Mouse (Mus musculus) intestine, postnatal 0 days (tissue): Measurements from ENCODE around the gene Kcnk7. TPM values are rescaled to one million over a fixed set of nuclear protein-coding genes. Genes with fewer than 3 reads are reported as not detected.

Source experiments
- ATAC-seq: fragments of 200-750 bp; cut with Nextera tagmentation; 2 replicates; pipeline ENCODE4 v1.8.0; 2017; ENCODE audit warnings: mild to moderate bottlenecking, moderate TSS enrichment, moderate library complexity
- H3K27ac ChIP-seq: fragments of 300-500 bp; sonication (generic); 2 replicates; pipeline ENCODE4 v1.5.1; 2014; ENCODE audit warnings: mild to moderate bottlenecking, low read depth, low read length, moderate library complexity
- H3K27me3 ChIP-seq: fragments of 300-500 bp; sonication (generic); replicated peaks from 2 replicates; pipeline ENCODE4 v1.6.1; 2014; ENCODE audit warnings: low read length, mixed read lengths; ENCODE audit not compliant: control insufficient read depth, insufficient read depth
- H3K36me3 ChIP-seq: fragments of 300-500 bp; sonication (generic); 2 replicates; pipeline ENCODE4 v1.6.1; 2014; ENCODE audit warnings: mild to moderate bottlenecking, moderate library complexity; ENCODE audit not compliant: control insufficient read depth, insufficient read depth
- H3K4me1 ChIP-seq: fragments of 300-500 bp; sonication (generic); replicated peaks from 2 replicates; pipeline ENCODE4 v1.6.1; 2014; ENCODE audit warnings: antibody characterized with exemption, low read length, mixed read lengths; ENCODE audit not compliant: control insufficient read depth, insufficient read depth
- H3K4me2 ChIP-seq: fragments of 300-500 bp; sonication (generic); replicated peaks from 2 replicates; pipeline ENCODE4 v1.6.1; 2014; ENCODE audit warnings: low read depth, mild to moderate bottlenecking, moderate library complexity
- H3K4me3 ChIP-seq: fragments of 300-500 bp; sonication (generic); 2 replicates; pipeline ENCODE4 v1.5.1; 2014; ENCODE audit warnings: low read depth, low read length
- H3K9ac ChIP-seq: fragments of 300-500 bp; sonication (generic); 2 replicates; pipeline ENCODE4 v1.6.1; 2014; ENCODE audit warnings: mild to moderate bottlenecking, low read depth, low read length
- H3K9me3 ChIP-seq: fragments of 300-500 bp; sonication (generic); 2 replicates; pipeline ENCODE4 v1.6.1; 2016; ENCODE audit warnings: mixed run types; ENCODE audit not compliant: control insufficient read depth
- CTCF ChIP-seq: sonication (generic); IDR thresholded peaks from 2 replicates; pipeline ENCODE4 v1.5.1; 2016; ENCODE audit warnings: low read depth, mild to moderate bottlenecking, control low read depth, antibody characterized with exemption, moderate library complexity
- WGBS: fragments of 180-500 bp; shearing (Covaris S2); extraction: QIAGEN DNeasy Blood & Tissue Kit; methylation state at CpG from one replicate; pipeline ENCODE4 v1.1.7; 2014; 5-methylcytosine and 5-hydroxymethylcytosine counted together
- microRNA-seq: library from miRNA; unstranded; fragments of <30 nt; microRNA quantifications from one replicate; pipeline ENCODE4, GENCODE M21; 2016
- polyA plus RNA-seq: library from polyadenylated mRNA; unstranded; fragments of >200 nt; fragmentation: Nextera tagmentation; extraction: Ambion mirVana; gene quantifications from 2 replicates; pipeline ENCODE4 v1.2.1, GENCODE M21; 2015

Kcnk7 gene
- polyA plus RNA-seq, 1 experiment from 2014 or later, result 0.21 TPM

DNA sequence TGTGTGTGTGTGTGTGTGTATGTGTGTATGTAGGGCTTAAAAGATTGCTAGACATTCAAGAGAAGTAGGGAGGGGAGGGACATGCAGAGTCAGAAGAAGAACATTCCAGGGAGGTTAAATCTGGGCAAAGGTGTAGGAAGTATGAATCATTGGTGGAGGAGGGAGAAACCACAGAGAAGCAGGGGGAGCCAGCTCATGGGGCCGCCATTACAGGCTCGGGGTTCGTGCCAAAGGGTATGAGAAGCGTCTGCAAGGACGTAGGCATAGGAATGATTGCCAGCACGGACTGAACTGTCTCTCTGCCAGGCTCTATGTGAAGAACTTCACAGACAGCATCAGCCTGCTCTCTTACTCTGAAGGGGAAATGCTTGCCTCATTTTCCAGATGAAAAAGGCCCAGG is 45.3 kb downstream of the Kcnk7 start:
- WGBS, result 82% methylated on average over 6 of the region's 6 CpGs
- TF ChIP-seq CTCF, result no peak

DNA sequence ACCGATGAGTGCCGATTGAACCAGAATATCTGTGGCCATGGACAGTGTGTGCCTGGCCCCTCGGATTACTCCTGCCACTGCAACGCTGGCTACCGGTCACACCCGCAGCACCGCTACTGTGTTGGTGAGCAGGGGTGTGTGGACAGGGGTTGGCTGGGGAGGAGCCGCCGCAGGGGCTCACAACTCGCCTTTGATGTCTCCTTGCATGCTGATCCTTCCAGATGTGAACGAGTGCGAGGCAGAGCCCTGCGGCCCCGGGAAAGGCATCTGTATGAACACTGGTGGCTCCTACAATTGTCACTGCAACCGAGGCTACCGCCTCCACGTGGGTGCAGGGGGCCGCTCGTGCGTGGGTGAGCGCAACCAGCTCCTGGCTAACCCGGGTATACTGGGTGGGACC is 46.8 kb downstream of the Kcnk7 start:
- Histone ChIP-seq H3K4me2 (no peak overlapping the region), H3K4me3 (no peak overlapping the region), H3K9ac (no peak overlapping the region), H3K27me3 (peaks cover 7% of the 10 kb centered on the region; the same call in 1 of the 2 replicates), H3K27ac (no peak overlapping the region), H3K9me3 (no peaks in the 10 kb centered on the region), H3K36me3 (0 out of 2 replicates have a peak, but pooled peaks cover 6% of the 10 kb centered on the region), H3K4me1 (0 out of 2 replicates have a peak, but pooled peaks cover 2% of the 10 kb centered on the region)
- no peak for TF ChIP-seq CTCF
- no peak for ATAC-seq
- WGBS, result 36% methylated on average over 22 of the region's 22 CpGs

More for the DNA sequence above, 45.3 kb downstream of the Kcnk7 start:
- 0 out of 2 replicates have a peak, but pooled peaks cover 6% of the 10 kb centered on the region for H3K4me1 ChIP-seq
- H3K4me2 ChIP-seq, result no peak overlapping the region
- H3K9me3 ChIP-seq, result no peaks in the 10 kb centered on the region
- H3K27me3 ChIP-seq, result peaks cover 7% of the 10 kb centered on the region; the same call in 1 of the 2 replicates
- no peak overlapping the region for H3K4me3 ChIP-seq
- ATAC-seq, result no peak
- H3K9ac ChIP-seq, result no peak overlapping the region
- H3K27ac ChIP-seq, result no peak overlapping the region
- peaks cover 9% of the 10 kb centered on the region; the same call in 1 of the 2 replicates for H3K36me3 ChIP-seq

DNA sequence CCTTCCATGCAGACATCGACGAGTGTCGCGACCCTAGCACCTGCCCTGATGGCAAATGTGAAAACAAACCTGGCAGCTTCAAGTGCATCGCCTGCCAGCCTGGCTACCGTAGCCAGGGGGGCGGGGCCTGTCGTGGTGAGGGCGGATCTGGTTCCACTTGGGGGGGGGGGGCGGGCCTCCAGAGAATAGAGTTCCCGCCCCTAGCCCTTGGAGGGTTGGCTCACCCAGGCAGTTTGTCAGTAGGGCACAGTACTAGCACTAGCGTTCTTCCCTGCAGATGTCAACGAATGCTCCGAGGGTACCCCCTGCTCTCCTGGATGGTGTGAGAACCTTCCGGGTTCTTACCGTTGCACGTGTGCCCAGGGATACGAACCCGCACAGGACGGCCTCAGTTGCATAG is 47.6 kb downstream of the Kcnk7 start:
- peaks cover 14% of the 10 kb centered on the region; the same call in 1 of the 2 replicates for H3K27me3 ChIP-seq
- H3K4me3 ChIP-seq, result no peak overlapping the region
- H3K4me2 ChIP-seq, result no peak overlapping the region
- H3K9ac ChIP-seq, result no peak overlapping the region
- WGBS, result 24% methylated on average over 20 of the region's 20 CpGs
- H3K36me3 ChIP-seq, result peaks cover 11% of the 10 kb centered on the region; the same call in 1 of the 2 replicates
- no peak for ATAC-seq
- no peaks in the 10 kb centered on the region for H3K4me1 ChIP-seq
- no peak overlapping the region for H3K27ac ChIP-seq
- no peaks in the 10 kb centered on the region for H3K9me3 ChIP-seq
- TF ChIP-seq CTCF, result no peak

DNA sequence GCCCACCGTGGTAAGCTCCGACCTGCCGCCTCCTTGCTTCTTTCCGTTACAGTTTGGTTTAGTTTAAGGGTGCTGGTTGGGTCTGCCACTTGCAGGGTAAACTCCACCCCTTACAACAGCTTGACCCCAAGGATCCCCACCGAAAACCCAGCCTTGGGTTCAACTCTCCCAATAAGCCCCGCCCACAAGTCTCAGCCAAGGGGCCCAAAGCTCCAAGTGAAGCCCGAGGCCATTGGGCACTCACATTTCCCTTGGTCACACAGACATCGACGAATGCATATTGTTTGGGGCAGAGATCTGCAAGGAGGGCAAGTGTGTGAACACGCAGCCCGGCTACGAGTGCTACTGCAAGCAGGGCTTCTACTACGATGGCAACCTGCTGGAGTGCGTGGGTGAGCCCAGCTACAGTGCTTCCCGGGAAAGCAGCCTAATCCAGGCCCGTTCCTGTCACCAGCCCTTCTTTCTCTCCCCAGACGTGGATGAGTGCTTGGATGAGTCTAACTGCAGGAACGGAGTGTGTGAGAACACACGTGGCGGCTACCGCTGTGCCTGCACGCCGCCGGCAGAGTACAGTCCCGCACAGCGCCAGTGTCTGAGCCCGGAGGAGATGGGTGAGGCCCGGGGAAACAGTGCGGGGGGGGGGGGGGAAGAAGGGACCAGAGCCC is 52.3 kb downstream of the Kcnk7 start:
- 0 out of 2 replicates have a peak, but pooled peaks have one; percentile 37 for ATAC-seq
- Histone ChIP-seq H3K27ac (no peak overlapping the region), H3K9me3 (no peaks in the 10 kb centered on the region), H3K9ac (no peak overlapping the region), H3K36me3 (peaks cover 56% of the 10 kb centered on the region), H3K27me3 (0 out of 2 replicates have a peak, but pooled peaks cover 6% of the 10 kb centered on the region), H3K4me2 (peak overlapping the region; percentile 37), H3K4me3 (no peak overlapping the region), H3K4me1 (no peaks in the 10 kb centered on the region)
- WGBS, result 35% methylated on average over 28 of the region's 29 CpGs
- no peak for TF ChIP-seq CTCF

Small RNA genes within 50 kb of the gene (microRNA-seq; reads per million reads assigned to microRNA genes)
- gene Mir6987, result not detected

Other genes starting within 250 kb of the Kcnk7 start
- gene Ccdc85b, start 246.5 kb upstream of the Kcnk7 start, polyA plus RNA-seq, result 7.3 and 7.5 TPM in 2 replicates
- 116 and 130 TPM in 2 replicates for gene Fibp, start 243.8 kb upstream of the Kcnk7 start, polyA plus RNA-seq
- 0.85 and 0.92 TPM in 2 replicates for gene Ctsw, start 235.9 kb upstream of the Kcnk7 start, polyA plus RNA-seq
- gene Efemp2, start 230.4 kb upstream of the Kcnk7 start, polyA plus RNA-seq, result 39.4 and 40.7 TPM in 2 replicates
- gene Mus81, start 216.0 kb upstream of the Kcnk7 start, polyA plus RNA-seq, result 12.4 and 14.4 TPM in 2 replicates
- 1,685 and 1,786 TPM in 2 replicates for gene Cfl1, start 213.9 kb upstream of the Kcnk7 start, polyA plus RNA-seq
- not detected in 2 replicates for gene 1700020D05Rik, start 200.6 kb upstream of the Kcnk7 start, polyA plus RNA-seq
- 3.8 and 4.5 TPM in 2 replicates for gene Snx32, start 193.8 kb upstream of the Kcnk7 start, polyA plus RNA-seq
- 19.2 and 24.1 TPM in 2 replicates for gene Ovol1, start 143.7 kb upstream of the Kcnk7 start, polyA plus RNA-seq
- gene Ap5b1, start 136.3 kb upstream of the Kcnk7 start, polyA plus RNA-seq, result 13.0 and 15.9 TPM in 2 replicates
- 73.8 and 81.0 TPM in 2 replicates for gene Rnaseh2c, start 102.5 kb upstream of the Kcnk7 start, polyA plus RNA-seq
- 37.4 and 38.6 TPM in 2 replicates for gene Kat5, start 94.1 kb upstream of the Kcnk7 start, polyA plus RNA-seq
- gene Rela, start 66.9 kb upstream of the Kcnk7 start, polyA plus RNA-seq, result 28.4 and 31.9 TPM in 2 replicates
- gene Sipa1, start 40.7 kb upstream of the Kcnk7 start, polyA plus RNA-seq, result 8.2 and 9.8 TPM in 2 replicates
- 29.4 and 29.7 TPM in 2 replicates for gene Map3k11, start 15.6 kb upstream of the Kcnk7 start, polyA plus RNA-seq
- 9.3 and 12.7 TPM in 2 replicates for gene Pcnx3, start 15.5 kb upstream of the Kcnk7 start, polyA plus RNA-seq
- gene Ehbp1l1, start 21.9 kb downstream of the Kcnk7 start, polyA plus RNA-seq, result 49.8 and 51.0 TPM in 2 replicates
- 48.5 and 48.9 TPM in 2 replicates for gene Fam89b, start 25.3 kb downstream of the Kcnk7 start, polyA plus RNA-seq
- gene Ltbp3, start 36.5 kb downstream of the Kcnk7 start, polyA plus RNA-seq, result 11.9 and 15.6 TPM in 2 replicates
- 43.8 and 48.8 TPM in 2 replicates for gene Scyl1, start 67.1 kb downstream of the Kcnk7 start, polyA plus RNA-seq
- gene Frmd8, start 170.9 kb downstream of the Kcnk7 start, polyA plus RNA-seq, result 21.7 and 24.0 TPM in 2 replicates
- 3.8 and 4.0 TPM in 2 replicates for gene Slc25a45, start 173.4 kb downstream of the Kcnk7 start, polyA plus RNA-seq
- gene Tigd3, start 189.8 kb downstream of the Kcnk7 start, polyA plus RNA-seq, result 1.0 and 1.2 TPM in 2 replicates
- 49.9 and 51.9 TPM in 2 replicates for gene Dpf2, start 208.6 kb downstream of the Kcnk7 start, polyA plus RNA-seq
- gene Cdc42ep2, start 220.4 kb downstream of the Kcnk7 start, polyA plus RNA-seq, result 6.5 and 6.6 TPM in 2 replicates